Mouse (Mus musculus): ENCODE results near the gene Snx30. TPM values are rescaled to one million over a fixed set of nuclear protein-coding genes. Genes with fewer than 3 reads are reported as not detected.
A peak's percentile ranks its signal among the peaks of the same experiment; 100 is the strongest.

Gene Snx30
- polyA plus RNA-seq, 1 experiment from 2014 or later: 6.4 TPM

GRCm38 (mm10) chr4:59868086-59868485 lies 62.4 kb downstream of the Snx30 start:
- DNase-seq (ENCODE audit: low spot score): no peak
- no peak overlapping the region for H3K4me3 ChIP-seq
- no peaks in the 10 kb centered on the region for H3K9me3 ChIP-seq
- peaks cover 6% of the 10 kb centered on the region; the same call in 1 of the 2 replicates for H3K36me3 ChIP-seq (replicated peaks)
- H3K27me3 ChIP-seq (replicated peaks; ENCODE audit: low read depth, poor library complexity, severe bottlenecking): no peaks in the 10 kb centered on the region
- 90% methylated on average over 11 of the region's 11 CpGs for WGBS
- no peaks in the 10 kb centered on the region for H3K4me1 ChIP-seq
- no peak overlapping the region for H3K27ac ChIP-seq (replicated peaks)

GRCm38 (mm10) chr4:59869488-59870057 lies 63.9 kb downstream of the Snx30 start:
- Histone ChIP-seq H3K36me3 (replicated peaks) (peaks cover 6% of the 10 kb centered on the region; the same call in 1 of the 2 replicates), H3K9me3 (no peaks in the 10 kb centered on the region), H3K4me3 (no peak overlapping the region), H3K27ac (replicated peaks) (no peak overlapping the region), H3K27me3 (replicated peaks; ENCODE audit: low read depth, poor library complexity, severe bottlenecking) (no peaks in the 10 kb centered on the region), H3K4me1 (no peaks in the 10 kb centered on the region)
- WGBS: 91% methylated on average over 6 of the region's 6 CpGs
- DNase-seq (ENCODE audit: low spot score): no peak

GRCm38 (mm10) chr4:59870433-59870832 lies 64.8 kb downstream of the Snx30 start:
- 88% methylated on average over 6 of the region's 6 CpGs for WGBS
- DNase-seq (ENCODE audit: low spot score): no peak
- no peak overlapping the region for H3K4me3 ChIP-seq
- H3K9me3 ChIP-seq: no peaks in the 10 kb centered on the region
- no peak overlapping the region for H3K27ac ChIP-seq (replicated peaks)
- no peaks in the 10 kb centered on the region for H3K4me1 ChIP-seq
- peaks cover 6% of the 10 kb centered on the region; the same call in 1 of the 2 replicates for H3K36me3 ChIP-seq (replicated peaks)
- H3K27me3 ChIP-seq (replicated peaks; ENCODE audit: low read depth, poor library complexity, severe bottlenecking): no peaks in the 10 kb centered on the region

- Histone ChIP-seq H3K27ac (replicated peaks) (no peak overlapping the region), H3K4me1 (no peaks in the 10 kb centered on the region), H3K4me3 (no peak overlapping the region), H3K9me3 (no peaks in the 10 kb centered on the region), H3K27me3 (replicated peaks; ENCODE audit: low read depth, poor library complexity, severe bottlenecking) (no peaks in the 10 kb centered on the region), H3K36me3 (replicated peaks) (peaks cover 6% of the 10 kb centered on the region; the same call in 1 of the 2 replicates)
- WGBS: 63% methylated on average over 9 of the region's 9 CpGs
- peak; percentile 66 for DNase-seq (ENCODE audit: low spot score)
Observed at GRCm38 (mm10) chr4:59870859-59871591, 65.4 kb downstream of the Snx30 start.

- Histone ChIP-seq H3K4me3 (no peak overlapping the region), H3K9me3 (no peaks in the 10 kb centered on the region), H3K4me1 (no peaks in the 10 kb centered on the region), H3K27ac (replicated peaks) (no peak overlapping the region), H3K27me3 (replicated peaks; ENCODE audit: low read depth, poor library complexity, severe bottlenecking) (no peaks in the 10 kb centered on the region), H3K36me3 (replicated peaks) (peaks cover 6% of the 10 kb centered on the region; the same call in 1 of the 2 replicates)
- 73% methylated on average over 6 of the region's 6 CpGs for WGBS
- DNase-seq (ENCODE audit: low spot score): no peak
Observed at GRCm38 (mm10) chr4:59873240-59873639, 67.6 kb downstream of the Snx30 start.

GRCm38 (mm10) chr4:59873830-59874229 lies 68.2 kb downstream of the Snx30 start:
- WGBS: 54% methylated on average over 5 of the region's 5 CpGs
- Histone ChIP-seq H3K4me1 (no peaks in the 10 kb centered on the region), H3K27me3 (replicated peaks; ENCODE audit: low read depth, poor library complexity, severe bottlenecking) (no peaks in the 10 kb centered on the region), H3K27ac (replicated peaks) (no peak overlapping the region), H3K36me3 (replicated peaks) (peaks cover 4% of the 10 kb centered on the region; the same call in 1 of the 2 replicates), H3K4me3 (no peak overlapping the region), H3K9me3 (no peaks in the 10 kb centered on the region)
- no peak for DNase-seq (ENCODE audit: low spot score)

GRCm38 (mm10) chr4:59876570-59876969 lies 70.9 kb downstream of the Snx30 start:
- WGBS: 89% methylated on average over 6 of the region's 6 CpGs
- H3K27ac ChIP-seq (replicated peaks): no peak overlapping the region
- peaks cover 13% of the 10 kb centered on the region for H3K36me3 ChIP-seq (replicated peaks)
- H3K9me3 ChIP-seq: no peaks in the 10 kb centered on the region
- H3K4me3 ChIP-seq: no peak overlapping the region
- no peak for DNase-seq (ENCODE audit: low spot score)
- no peaks in the 10 kb centered on the region for H3K27me3 ChIP-seq (replicated peaks; ENCODE audit: low read depth, poor library complexity, severe bottlenecking)
- no peaks in the 10 kb centered on the region for H3K4me1 ChIP-seq

GRCm38 (mm10) chr4:59877025-59877424 lies 71.4 kb downstream of the Snx30 start:
- WGBS: 74% methylated on average over 2 of the region's 2 CpGs
- Histone ChIP-seq H3K36me3 (replicated peaks) (peaks cover 17% of the 10 kb centered on the region), H3K9me3 (no peaks in the 10 kb centered on the region), H3K4me3 (no peak overlapping the region), H3K27me3 (replicated peaks; ENCODE audit: low read depth, poor library complexity, severe bottlenecking) (no peaks in the 10 kb centered on the region), H3K27ac (replicated peaks) (no peak overlapping the region), H3K4me1 (no peaks in the 10 kb centered on the region)
- DNase-seq (ENCODE audit: low spot score): no peak

- no peak overlapping the region for H3K27ac ChIP-seq (replicated peaks)
- no peak overlapping the region for H3K4me3 ChIP-seq
- H3K36me3 ChIP-seq (replicated peaks): peaks cover 29% of the 10 kb centered on the region
- no peaks in the 10 kb centered on the region for H3K9me3 ChIP-seq
- no peaks in the 10 kb centered on the region for H3K27me3 ChIP-seq (replicated peaks; ENCODE audit: low read depth, poor library complexity, severe bottlenecking)
- no peak for DNase-seq (ENCODE audit: low spot score)
- no peaks in the 10 kb centered on the region for H3K4me1 ChIP-seq
- WGBS: 93% methylated on average over 8 of the region's 8 CpGs
Observed at GRCm38 (mm10) chr4:59878595-59878994, 73.0 kb downstream of the Snx30 start.

GRCm38 (mm10) chr4:59879444-59879843 lies 73.8 kb downstream of the Snx30 start:
- Histone ChIP-seq H3K27me3 (replicated peaks; ENCODE audit: low read depth, poor library complexity, severe bottlenecking) (no peaks in the 10 kb centered on the region), H3K9me3 (no peaks in the 10 kb centered on the region), H3K27ac (replicated peaks) (no peak overlapping the region), H3K4me3 (no peak overlapping the region), H3K36me3 (replicated peaks) (peaks cover 30% of the 10 kb centered on the region), H3K4me1 (no peaks in the 10 kb centered on the region)
- DNase-seq (ENCODE audit: low spot score): no peak
- WGBS: 91% methylated on average over 3 of the region's 3 CpGs

GRCm38 (mm10) chr4:59880725-59881124 lies 75.1 kb downstream of the Snx30 start:
- H3K9me3 ChIP-seq: no peaks in the 10 kb centered on the region
- WGBS: 88% methylated on average over 5 of the region's 5 CpGs

GRCm38 (mm10) chr4:59881210-59881609 lies 75.6 kb downstream of the Snx30 start:
- Histone ChIP-seq H3K27ac (replicated peaks) (no peak overlapping the region), H3K36me3 (replicated peaks) (peaks cover 43% of the 10 kb centered on the region), H3K4me1 (no peaks in the 10 kb centered on the region), H3K27me3 (replicated peaks; ENCODE audit: low read depth, poor library complexity, severe bottlenecking) (no peaks in the 10 kb centered on the region), H3K9me3 (no peaks in the 10 kb centered on the region), H3K4me3 (no peak overlapping the region)
- 86% methylated on average over 2 of the region's 2 CpGs for WGBS
- no peak for DNase-seq (ENCODE audit: low spot score)

More at GRCm38 (mm10) chr4:59880725-59881124, 75.1 kb downstream of the Snx30 start:
- Histone ChIP-seq H3K36me3 (replicated peaks) (peaks cover 42% of the 10 kb centered on the region), H3K27ac (replicated peaks) (no peak overlapping the region), H3K4me3 (no peak overlapping the region), H3K4me1 (no peaks in the 10 kb centered on the region), H3K27me3 (replicated peaks; ENCODE audit: low read depth, poor library complexity, severe bottlenecking) (no peaks in the 10 kb centered on the region)
- no peak for DNase-seq (ENCODE audit: low spot score)

- H3K4me3 ChIP-seq: no peak overlapping the region
Observed at GRCm38 (mm10) chr4:59884136-59884696, 78.6 kb downstream of the Snx30 start.

More at GRCm38 (mm10) chr4:59884136-59884696, 78.6 kb downstream of the Snx30 start:
- no peaks in the 10 kb centered on the region for H3K4me1 ChIP-seq
- H3K9me3 ChIP-seq: no peaks in the 10 kb centered on the region
- no peak for DNase-seq (ENCODE audit: low spot score)
- WGBS: 85% methylated on average over 6 of the region's 6 CpGs
- no peaks in the 10 kb centered on the region for H3K27me3 ChIP-seq (replicated peaks; ENCODE audit: low read depth, poor library complexity, severe bottlenecking)
- H3K36me3 ChIP-seq (replicated peaks): peaks cover 46% of the 10 kb centered on the region
- no peak overlapping the region for H3K27ac ChIP-seq (replicated peaks)

Data from embryonic facial prominence, embryonic 10.5 days (tissue).